Mouse (Mus musculus): ENCODE data around the gene Mark3.
"Not testable (repeated sequence)": the region's sequence is repeated elsewhere in the genome, so short reads cannot be mapped to it uniquely, and the experiment has no call there.

Mark3 gene

GRCm38 (mm10) chr12:111652953-111653352 is 78.6 kb downstream of the Mark3 start:
- no peak for DNase-seq (ENCODE audit: low spot score)

- no peak for DNase-seq (ENCODE audit: low spot score)
Observed at GRCm38 (mm10) chr12:111653434-111653833, 79.1 kb downstream of the Mark3 start.

GRCm38 (mm10) chr12:111655695-111656094 is 81.4 kb downstream of the Mark3 start:
- no peak for DNase-seq (ENCODE audit: low spot score)

GRCm38 (mm10) chr12:111659331-111659730 is 85.0 kb downstream of the Mark3 start:
- no peak for DNase-seq (ENCODE audit: low spot score)

- no peak for DNase-seq (ENCODE audit: low spot score)
Observed at GRCm38 (mm10) chr12:111660628-111661027, 86.3 kb downstream of the Mark3 start.

- not testable (repeated sequence) for DNase-seq (ENCODE audit: low spot score)
Observed at GRCm38 (mm10) chr12:111661554-111661953, 87.2 kb downstream of the Mark3 start.

- DNase-seq (ENCODE audit: low spot score) = no peak
Observed at GRCm38 (mm10) chr12:111663228-111664143, 89.2 kb downstream of the Mark3 start.

- DNase-seq (ENCODE audit: low spot score) = no peak
Observed at GRCm38 (mm10) chr12:111664144-111664634, 89.9 kb downstream of the Mark3 start.

GRCm38 (mm10) chr12:111665041-111665880 is 90.9 kb downstream of the Mark3 start:
- no peak for DNase-seq (ENCODE audit: low spot score)

- DNase-seq (ENCODE audit: low spot score) = no peak
Observed at GRCm38 (mm10) chr12:111666380-111666779, 92.1 kb downstream of the Mark3 start.

- no peak for DNase-seq (ENCODE audit: low spot score)
Observed at GRCm38 (mm10) chr12:111667421-111667820, 93.1 kb downstream of the Mark3 start.

- peak; percentile 97 for DNase-seq (ENCODE audit: low spot score)
Observed at GRCm38 (mm10) chr12:111668457-111668912, 94.2 kb downstream of the Mark3 start.

GRCm38 (mm10) chr12:111669000-111669788 is 94.9 kb downstream of the Mark3 start:
- no peak for DNase-seq (ENCODE audit: low spot score)

GRCm38 (mm10) chr12:111669961-111670360 is 95.6 kb downstream of the Mark3 start:
- no peak for DNase-seq (ENCODE audit: low spot score)

GRCm38 (mm10) chr12:111670371-111670971 is 96.1 kb downstream of the Mark3 start:
- DNase-seq (ENCODE audit: low spot score) = no peak

GRCm38 (mm10) chr12:111670976-111671375 is 96.7 kb downstream of the Mark3 start:
- no peak for DNase-seq (ENCODE audit: low spot score)

- DNase-seq (ENCODE audit: low spot score) = no peak
Observed at GRCm38 (mm10) chr12:111671431-111671902, 97.1 kb downstream of the Mark3 start.

- DNase-seq (ENCODE audit: low spot score) = no peak
Observed at GRCm38 (mm10) chr12:111672176-111672575, 97.9 kb downstream of the Mark3 start, which contains the start of gene Ckb. Gene Ckb (minus strand): TSS chr12:111672338.

GRCm38 (mm10) chr12:111672581-111672980 is 98.3 kb downstream of the Mark3 start:
- DNase-seq (ENCODE audit: low spot score) = no peak

GRCm38 (mm10) chr12:111674850-111675486 is 100.6 kb downstream of the Mark3 start:
- DNase-seq (ENCODE audit: low spot score) = no peak
